Comparison of ENCODE assay signal across 8 mouse cellular contexts in genomic region chr16:4718753-4719518, GRCm38 (mm10). TPM values are rescaled to one million over a fixed set of nuclear protein-coding genes. Genes with fewer than 3 reads are reported as not detected.
DNase-seq lines count a peak whose midpoint lies in the region; ATAC-seq and TF ChIP-seq lines count a peak whose summit lies in the region.

Gene Nmral1, minus strand, starts transcription at chr16:4719356.

- peak within 1 kb of the TSS; percentile 65 for H3K4me3 ChIP-seq in hindbrain, postnatal 0 days (ENCODE audit: low read length)
- H3K4me3 ChIP-seq in left cerebral cortex, adult 2 months, result peak within 1 kb of the TSS; percentile 67

- H3K4me1 ChIP-seq in hindbrain, postnatal 0 days (ENCODE audit: insufficient read depth, low read length), result no peaks in the 10 kb centered on the region

- intact Hi-C loops in left cerebral cortex, adult 2 months (cut with DNase I), result loop anchor here (5.0 kb wide), 1 partner anchor 73 kb away; the partner anchor contains the start of gene Cdip1

- peak within 1 kb of the TSS; percentile 80 for H3K27ac ChIP-seq in hindbrain, postnatal 0 days
- H3K27ac ChIP-seq in left cerebral cortex, adult 2 months, result peak within 1 kb of the TSS; percentile 82

- H3K27me3 ChIP-seq in hindbrain, postnatal 0 days (ENCODE audit: insufficient read depth, low read length), result no peaks in the 10 kb centered on the region

- 12% methylated on average over 33 of the region's 33 CpGs for WGBS in hindbrain, postnatal 0 days

- peak; percentile 94 for ATAC-seq in hindbrain, postnatal 0 days
- peak; percentile 77 for ATAC-seq in megakaryocyte, adult 5-6 weeks (ENCODE audit: poor library complexity, severe bottlenecking)

- H3K36me3 ChIP-seq in hindbrain, postnatal 0 days (ENCODE audit: insufficient read depth, low read length), result no peaks in the 10 kb centered on the region; the same call in 1 of the 2 replicates

- TF ChIP-seq CTCF in hindbrain, postnatal 0 days (IDR thresholded peaks at IDR 0.05; ENCODE audit: low read depth), result no peak
- no peak for TF ChIP-seq CTCF in left cerebral cortex, adult 2 months (IDR thresholded peaks at IDR 0.05)

- peak within 1 kb of the TSS; percentile 70 for H3K9ac ChIP-seq in hindbrain, postnatal 0 days (replicated peaks; ENCODE audit: low read length)

- H3K9me3 ChIP-seq in hindbrain, postnatal 0 days (ENCODE audit: low read length), result no peaks in the 10 kb centered on the region

- peak; percentile 40 for DNase-seq in WW6 (ENCODE audit: low read depth, low spot score)
- DNase-seq in cerebellum, postnatal 14 days, result peak; percentile 84
- DNase-seq in frontal cortex, postnatal 36 days (ENCODE audit: low spot score in 2 of 2), result peak; percentile 54 to 60
- DNase-seq in hindbrain, postnatal 0 days (ENCODE audit: low spot score), result peak; percentile 82
- peak; percentile 49 to 57 for DNase-seq in left cerebral cortex, adult 2 months (ENCODE audit: extremely low spot score in 1 of 2, low spot score in 2 of 2)
- DNase-seq in right cerebral cortex, adult 2 months (ENCODE audit: low spot score in 2 of 2), result peak; percentile 63 to 80
- DNase-seq in urinary bladder, postnatal 25 days (ENCODE audit: low spot score), result peak; percentile 34

- H3K4me2 ChIP-seq in hindbrain, postnatal 0 days (ENCODE audit: low read depth, low read length), result peak within 1 kb of the TSS; percentile 76

RNA-seq across cellular contexts. Expression of gene Nmral1, which starts in this region (rescaled TPM):
- total RNA-seq in hindbrain, postnatal 0 days (2014; rRNA removed), result 30.7 and 31.8 TPM in 2 replicates
- 33.1 and 35.4 TPM in 2 replicates for polyA plus RNA-seq in hindbrain, postnatal 0 days (2015; fragmentation: Nextera tagmentation; extraction: Ambion mirVana)
- 10 to 100 TPM in 1 of 2 experiments, 1 to 10 TPM in 1; 9.7 to 10.8 TPM for total RNA-seq in left cerebral cortex, adult 2 months (2021)
- total RNA-seq in megakaryocyte, adult 5-6 weeks (2015), result 45.6 and 46.1 TPM in 2 replicates
- 43.5 and 47.8 TPM in 2 replicates for total RNA-seq in megakaryocyte, adult 5-6 weeks (2017)

Comparison
In these comparisons a context has a peak if more than half of its experiments do, and no peak if none do; other contexts are left out.
1. Peak in every context shown above with its lines: DNase-seq, ATAC-seq, H3K4me3 ChIP-seq and H3K27ac ChIP-seq.
2. DNase-seq: peak in every context shown above with its lines; median percentile 84 in cerebellum, postnatal 14 days; 82 in hindbrain, postnatal 0 days; 72 in right cerebral cortex, adult 2 months; 57 in frontal cortex, postnatal 36 days; 53 in left cerebral cortex, adult 2 months; 40 in WW6; 34 in urinary bladder, postnatal 25 days.